Mouse (Mus musculus) MEL (cell line): ENCODE measurements around the gene Fat3.

ENCODE experiments used
- CTCF ChIP-seq, 3 experiments: IDR thresholded peaks in 2 of 3; conservative IDR thresholded peaks in 1 of 3; 2 replicates each; pipeline ENCODE4 v1.5.1; 2011 to 2012; ENCODE audit warnings: low read length in 3 of 3, low read depth in 2 of 3, mild to moderate bottlenecking in 2 of 3, improper control_type of control experiment in 1 of 3, inconsistent platforms in 1 of 3, mixed read lengths in 1 of 3, moderate library complexity in 1 of 3; ENCODE audit not compliant: control insufficient read depth in 1 of 3, insufficient read depth in 1 of 3, poor library complexity in 1 of 3, severe bottlenecking in 1 of 3
- EP300 ChIP-seq, 2 experiments: IDR thresholded peaks; 2 replicates each; pipeline ENCODE4 v1.6.1; 2011; ENCODE audit warnings: improper control_type of control experiment in 2 of 2, low read length in 2 of 2, low read depth in 1 of 2, mild to moderate bottlenecking in 1 of 2
- MEF2A ChIP-seq: IDR thresholded peaks from 2 replicates; pipeline ENCODE4 v1.6.1; 2014; ENCODE audit warnings: low read depth, mild to moderate bottlenecking, inconsistent platforms, low read length, improper control_type of control experiment; ENCODE audit not compliant: poor library complexity, insufficient replicate concordance, severe bottlenecking; ENCODE audit errors: extremely low read depth
- POLR2AphosphoS5 ChIP-seq: IDR thresholded peaks from 2 replicates; pipeline ENCODE4 v1.6.1; 2012; ENCODE audit warnings: low read depth, borderline replicate concordance, mild to moderate bottlenecking, inconsistent platforms, low read length, moderate library complexity, mixed read lengths
- USF2 ChIP-seq, 2 experiments: IDR thresholded peaks; 2 replicates each; pipeline ENCODE4 v1.6.1; 2011 to 2012; ENCODE audit warnings: improper control_type of control experiment in 2 of 2, low read length in 2 of 2, borderline replicate concordance in 1 of 2, inconsistent platforms in 1 of 2, low read depth in 1 of 2, mild to moderate bottlenecking in 1 of 2; ENCODE audit not compliant: insufficient read depth in 1 of 2
- ZC3H11A ChIP-seq: IDR thresholded peaks from 2 replicates; pipeline ENCODE4 v1.6.1; 2012; ENCODE audit warnings: low read depth, mild to moderate bottlenecking, inconsistent platforms, low read length, improper control_type of control experiment

DNA sequence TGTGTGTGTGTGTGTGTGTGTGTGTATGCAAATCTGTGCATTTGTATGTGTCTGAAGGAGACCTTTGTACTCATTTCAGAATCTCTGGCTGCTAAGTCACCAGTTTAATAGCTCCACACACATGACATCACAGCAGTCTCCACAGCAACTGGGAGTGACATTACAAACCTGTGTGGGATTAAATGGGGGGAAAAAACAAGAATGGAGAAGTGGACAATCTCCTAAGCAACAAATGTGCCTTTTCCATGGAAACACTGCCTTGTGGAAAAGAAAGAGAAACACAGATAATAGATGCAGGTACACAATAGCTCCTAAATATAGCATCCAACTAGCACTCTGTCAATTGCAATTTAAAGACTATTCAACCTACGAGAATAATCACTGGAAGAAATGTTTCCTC, 353.4 kb downstream of the Fat3 start:
- TF ChIP-seq USF2 (IDR thresholded peaks at IDR 0.05; ENCODE audit: borderline replicate concordance in 1 of 2, insufficient read depth in 1 of 2, low read depth in 1 of 2, low read length in 2 of 2) (no peak), CTCF (IDR thresholded peaks at IDR 0.05 in 2 of 3, conservative IDR thresholded peaks at IDR 0.05 in 1 of 3; ENCODE audit: control insufficient read depth in 1 of 3, insufficient read depth in 1 of 3, low read depth in 2 of 3, low read length in 3 of 3, poor library complexity in 1 of 3, severe bottlenecking in 1 of 3) (no peak), EP300 (IDR thresholded peaks at IDR 0.05; ENCODE audit: low read depth in 1 of 2, low read length in 2 of 2) (no peak), POLR2AphosphoS5 (no peak), ZC3H11A (no peak), MEF2A (no peak)
